Mouse (Mus musculus) stomach, embryonic 14.5 days (tissue): Measurements from ENCODE around the gene Nnat. TPM values are rescaled to one million over a fixed set of nuclear protein-coding genes. Genes with fewer than 3 reads are reported as not detected.
"Not testable (repeated sequence)": the region's sequence is repeated elsewhere in the genome, so short reads cannot be mapped to it uniquely, and the experiment has no call there.

Source experiments
- ATAC-seq: fragments of 200-750 bp; cut with Nextera tagmentation; 2 replicates; pipeline ENCODE4 v1.8.0; 2017; ENCODE audit warnings: low read depth, moderate TSS enrichment; ENCODE audit not compliant: insufficient number of reproducible peaks, insufficient read depth, low FRiP score
- H3K27ac ChIP-seq: fragments of 300-500 bp; sonication (generic); 2 replicates; pipeline ENCODE4 v1.5.1; 2014; ENCODE audit warnings: mild to moderate bottlenecking, low read length, moderate library complexity, mixed read lengths
- H3K27me3 ChIP-seq: fragments of 300-500 bp; sonication (generic); 2 replicates; pipeline ENCODE4 v1.6.1; 2014; ENCODE audit warnings: low read length, control low read depth, mixed read lengths; ENCODE audit not compliant: control insufficient read depth, insufficient read depth
- H3K36me3 ChIP-seq: fragments of 300-500 bp; sonication (generic); 2 replicates; pipeline ENCODE4 v1.6.1; 2014; ENCODE audit warnings: mild to moderate bottlenecking, control low read depth, low read length, moderate library complexity, mixed read lengths; ENCODE audit not compliant: control insufficient read depth, insufficient read depth
- H3K4me1 ChIP-seq: fragments of 300-500 bp; sonication (generic); 2 replicates; pipeline ENCODE4 v1.6.1; 2014; ENCODE audit warnings: low read length, control low read depth, mixed read lengths; ENCODE audit not compliant: control insufficient read depth, insufficient read depth
- H3K4me2 ChIP-seq: fragments of 300-500 bp; sonication (generic); replicated peaks from 2 replicates; pipeline ENCODE4 v1.6.1; 2014; ENCODE audit warnings: low read depth, low read length, control low read depth
- H3K4me3 ChIP-seq: fragments of 300-500 bp; sonication (generic); 2 replicates; pipeline ENCODE4 v1.5.1; 2014; ENCODE audit warnings: low read depth, low read length, control low read depth
- H3K9ac ChIP-seq: fragments of 300-500 bp; sonication (generic); replicated peaks from 2 replicates; pipeline ENCODE4 v1.6.1; 2014; ENCODE audit warnings: low read depth, mild to moderate bottlenecking, control low read depth, low read length, moderate library complexity, mixed read lengths
- H3K9me3 ChIP-seq: fragments of 300-500 bp; sonication (generic); 2 replicates; pipeline ENCODE4 v1.6.1; 2016; ENCODE audit warnings: low read depth, low read length, control low read depth; ENCODE audit not compliant: control insufficient read depth
- whole genome bisulfite sequencing: fragments of 180-500 bp; shearing (Covaris S2); extraction: QIAGEN DNeasy Blood & Tissue Kit; methylation state at CpG from one replicate; pipeline ENCODE4 v1.1.7; 2014; 5-methylcytosine and 5-hydroxymethylcytosine counted together
- polyA plus RNA-seq: library from polyadenylated mRNA; unstranded; fragments of >200 nt; fragmentation: Nextera tagmentation; extraction: Ambion mirVana; gene quantifications from 2 replicates; pipeline ENCODE4 v1.2.1, GENCODE M21; 2014

Gene Nnat
- polyA plus RNA-seq, 1 experiment from 2014 or later = 400 TPM

- H3K27me3 ChIP-seq = no peaks in the 10 kb centered on the region
- peaks cover 4% of the 10 kb centered on the region; the same call in 1 of the 2 replicates for H3K36me3 ChIP-seq
- peak overlapping the region; percentile 68 for H3K4me2 ChIP-seq
- peak overlapping the region; percentile 45 for H3K27ac ChIP-seq
- peak overlapping the region; percentile 98 for H3K4me3 ChIP-seq
- peak overlapping the region; percentile 94 for H3K9ac ChIP-seq
- peaks cover 14% of the 10 kb centered on the region; the same call in 1 of the 2 replicates for H3K4me1 ChIP-seq
- peaks cover 11% of the 10 kb centered on the region for H3K9me3 ChIP-seq
- peak; percentile 83; the same call in 1 of the 2 replicates for ATAC-seq
- under 1% methylated on average over 35 of the region's 36 CpGs for WGBS
Measured at GRCm38 (mm10) chr2:157566260-157566952, 6.5 kb downstream of the Nnat start.

- 84% methylated on average over 11 of the region's 11 CpGs for WGBS
- Histone ChIP-seq H3K4me2 (peak overlapping the region; percentile 68), H3K4me1 (peaks cover 11% of the 10 kb centered on the region; the same call in 1 of the 2 replicates), H3K27me3 (no peaks in the 10 kb centered on the region), H3K27ac (no peak overlapping the region), H3K9me3 (0 out of 2 replicates have a peak, but pooled peaks cover under 1% of the 10 kb centered on the region), H3K9ac (no peak overlapping the region), H3K4me3 (peak overlapping the region; percentile 98; the same call in 1 of the 2 replicates), H3K36me3 (peaks cover 4% of the 10 kb centered on the region; the same call in 1 of the 2 replicates)
- no peak for ATAC-seq
Measured at GRCm38 (mm10) chr2:157567235-157567961, 7.5 kb downstream of the Nnat start.

GRCm38 (mm10) chr2:157568881-157569280 is 9.0 kb downstream of the Nnat start:
- no peak overlapping the region for H3K9ac ChIP-seq
- H3K9me3 ChIP-seq = no peaks in the 10 kb centered on the region
- 41% methylated on average over 2 of the region's 2 CpGs for WGBS
- no peaks in the 10 kb centered on the region; the same call in 1 of the 2 replicates for H3K36me3 ChIP-seq
- H3K27me3 ChIP-seq = no peaks in the 10 kb centered on the region
- H3K4me3 ChIP-seq = no peak overlapping the region
- H3K4me2 ChIP-seq = no peak overlapping the region
- peaks cover 11% of the 10 kb centered on the region; the same call in 1 of the 2 replicates for H3K4me1 ChIP-seq
- no peak for ATAC-seq
- H3K27ac ChIP-seq = no peak overlapping the region

- 65% methylated on average over 9 of the region's 9 CpGs for WGBS
- Histone ChIP-seq H3K27ac (no peak overlapping the region), H3K4me3 (no peak overlapping the region), H3K4me2 (no peak overlapping the region), H3K9me3 (no peaks in the 10 kb centered on the region), H3K9ac (no peak overlapping the region), H3K36me3 (no peaks in the 10 kb centered on the region), H3K27me3 (no peaks in the 10 kb centered on the region), H3K4me1 (peaks cover 11% of the 10 kb centered on the region; the same call in 1 of the 2 replicates)
- ATAC-seq = no peak
Measured at GRCm38 (mm10) chr2:157569796-157570485, 10.1 kb downstream of the Nnat start.

GRCm38 (mm10) chr2:157571224-157571832 is 11.4 kb downstream of the Nnat start, which contains the start of gene Blcap:
TSS of gene Blcap (minus strand) at chr2:157571274.
- WGBS = 6% methylated on average over 6 of the region's 6 CpGs

GRCm38 (mm10) chr2:157572786-157573185 is 12.9 kb downstream of the Nnat start:
- H3K36me3 ChIP-seq = no peaks in the 10 kb centered on the region
- no peak for ATAC-seq
- 60% methylated on average over 2 of the region's 2 CpGs for WGBS
- no peak overlapping the region for H3K9ac ChIP-seq
- no peaks in the 10 kb centered on the region for H3K9me3 ChIP-seq
- no peaks in the 10 kb centered on the region for H3K4me1 ChIP-seq
- no peak overlapping the region for H3K4me3 ChIP-seq
- no peaks in the 10 kb centered on the region for H3K27me3 ChIP-seq
- no peak overlapping the region for H3K4me2 ChIP-seq
- no peak overlapping the region for H3K27ac ChIP-seq

More at GRCm38 (mm10) chr2:157571224-157571832, 11.4 kb downstream of the Nnat start, which contains the start of gene Blcap:
- Histone ChIP-seq H3K4me1 (peaks cover 9% of the 10 kb centered on the region; the same call in 1 of the 2 replicates), H3K9ac (no peak within 1 kb of the TSS), H3K27ac (no peak within 1 kb of the TSS), H3K4me2 (no peak within 1 kb of the TSS), H3K9me3 (no peaks in the 10 kb centered on the region), H3K27me3 (no peaks in the 10 kb centered on the region), H3K36me3 (no peaks in the 10 kb centered on the region), H3K4me3 (no peak within 1 kb of the TSS)
- ATAC-seq = no peak; the same call in 1 of the 2 replicates

GRCm38 (mm10) chr2:157585351-157585750 is 25.5 kb downstream of the Nnat start:
- WGBS = 25% methylated on average over 7 of the region's 7 CpGs
- not testable (repeated sequence) for ATAC-seq

More at GRCm38 (mm10) chr2:157585351-157585750, 25.5 kb downstream of the Nnat start:
- H3K9ac ChIP-seq, H3K27me3 ChIP-seq, H3K9me3 ChIP-seq, H3K27ac ChIP-seq, H3K4me1 ChIP-seq, H3K4me3 ChIP-seq, H3K36me3 ChIP-seq, H3K4me2 ChIP-seq: not testable (repeated sequence)
